Mouse (Mus musculus): Measurements from ENCODE around the gene Prcd. TPM values are rescaled to one million over a fixed set of nuclear protein-coding genes. Genes with fewer than 3 reads are reported as not detected.

Gene Prcd
- total and polyA plus RNA-seq, 3 experiments: 10.2 to 14.2 (median 13.0) TPM

- peak; percentile 85 for DNase-seq
These were observed 15.1 kb downstream of the Prcd start for GRCm38 (mm10) chr11:116668381-116668825.

- no peak for DNase-seq
These were observed 15.5 kb downstream of the Prcd start for GRCm38 (mm10) chr11:116668839-116669238.

GRCm38 (mm10) chr11:116669316-116669715 is 16.0 kb downstream of the Prcd start:
- no peak for DNase-seq

GRCm38 (mm10) chr11:116669787-116670365 is 16.5 kb downstream of the Prcd start:
- DNase-seq: no peak

- no peak for DNase-seq
These were observed 17.1 kb downstream of the Prcd start for GRCm38 (mm10) chr11:116670386-116670785.

- peak; percentile 96 for DNase-seq
These were observed 17.9 kb downstream of the Prcd start for GRCm38 (mm10) chr11:116671112-116671844.

GRCm38 (mm10) chr11:116671845-116672434 is 18.6 kb downstream of the Prcd start:
- DNase-seq: no peak

- DNase-seq: no peak
These were observed 19.3 kb downstream of the Prcd start for GRCm38 (mm10) chr11:116672595-116672994.

GRCm38 (mm10) chr11:116673410-116673809 is 20.1 kb downstream of the Prcd start:
- DNase-seq: no peak

- peak; percentile 79 for DNase-seq
These were observed 21.5 kb downstream of the Prcd start for GRCm38 (mm10) chr11:116674616-116675379.

GRCm38 (mm10) chr11:116675429-116675828 is 22.1 kb downstream of the Prcd start:
- DNase-seq: peak; percentile 86

- DNase-seq: no peak
These were observed 23.0 kb downstream of the Prcd start for GRCm38 (mm10) chr11:116676175-116676976.

- peak; percentile 62 for DNase-seq
These were observed 24.5 kb downstream of the Prcd start for GRCm38 (mm10) chr11:116677711-116678441.

- DNase-seq: no peak
These were observed 25.8 kb downstream of the Prcd start for GRCm38 (mm10) chr11:116679148-116679547.

GRCm38 (mm10) chr11:116680321-116681091 is 27.2 kb downstream of the Prcd start:
- no peak for DNase-seq

- no peak for DNase-seq
These were observed 27.8 kb downstream of the Prcd start for GRCm38 (mm10) chr11:116681147-116681546.

GRCm38 (mm10) chr11:116682501-116683144 is 29.3 kb downstream of the Prcd start:
- DNase-seq: peak; percentile 74

GRCm38 (mm10) chr11:116683777-116684176 is 30.4 kb downstream of the Prcd start:
- no peak for DNase-seq

- DNase-seq: no peak
These were observed 32.4 kb downstream of the Prcd start for GRCm38 (mm10) chr11:116685729-116686128.

- no peak for DNase-seq
These were observed 34.6 kb downstream of the Prcd start for GRCm38 (mm10) chr11:116687897-116688296.
